Mouse (Mus musculus) cerebellum, postnatal 4 days (tissue): Measurements from ENCODE around the gene Tbx3.
A peak's percentile ranks its signal among the peaks of the same experiment; 100 is the strongest.

Source experiments
- DNase-seq, 2 experiments: peaks; one replicate each; pipeline ENCODE4 v3.0.0; 2022; ENCODE audit warnings: low spot score in 2 of 2, mixed read lengths in 1 of 2

The Tbx3 gene

DNA sequence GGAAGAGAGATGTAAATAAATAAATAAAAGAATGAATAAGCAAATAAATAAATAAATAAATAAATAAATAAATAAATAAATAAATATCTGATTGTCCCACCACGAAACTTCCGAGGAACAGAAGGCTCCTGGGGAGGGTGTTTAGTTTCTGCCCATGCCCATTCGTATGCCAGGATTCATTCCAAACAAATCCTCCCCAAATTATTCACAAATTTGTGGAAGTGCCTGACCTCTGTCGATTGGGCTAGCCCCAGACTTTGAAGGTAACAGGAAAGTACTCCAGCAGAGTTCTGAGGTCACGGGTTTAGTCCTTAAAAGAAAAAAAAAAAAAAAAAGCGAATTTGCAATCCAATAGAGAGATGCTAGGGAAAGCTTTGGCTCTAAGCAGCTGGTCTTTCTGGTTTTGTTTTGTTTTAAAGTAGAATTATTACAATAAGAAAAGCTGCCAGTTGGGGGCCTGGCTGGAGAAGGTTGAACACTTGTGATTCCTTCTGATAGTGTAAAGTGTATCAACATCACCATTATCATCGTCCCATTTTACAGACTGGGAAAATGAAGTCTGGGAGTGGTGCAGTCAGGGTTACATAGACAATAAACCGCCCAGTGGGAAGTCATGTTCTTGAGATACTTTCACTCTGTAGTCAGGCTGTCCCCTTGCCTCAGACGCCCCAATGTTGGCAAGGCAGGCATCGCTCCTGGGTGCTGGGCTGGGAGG, 9.3 kb downstream of the Tbx3 start:
- no peak for DNase-seq

DNA sequence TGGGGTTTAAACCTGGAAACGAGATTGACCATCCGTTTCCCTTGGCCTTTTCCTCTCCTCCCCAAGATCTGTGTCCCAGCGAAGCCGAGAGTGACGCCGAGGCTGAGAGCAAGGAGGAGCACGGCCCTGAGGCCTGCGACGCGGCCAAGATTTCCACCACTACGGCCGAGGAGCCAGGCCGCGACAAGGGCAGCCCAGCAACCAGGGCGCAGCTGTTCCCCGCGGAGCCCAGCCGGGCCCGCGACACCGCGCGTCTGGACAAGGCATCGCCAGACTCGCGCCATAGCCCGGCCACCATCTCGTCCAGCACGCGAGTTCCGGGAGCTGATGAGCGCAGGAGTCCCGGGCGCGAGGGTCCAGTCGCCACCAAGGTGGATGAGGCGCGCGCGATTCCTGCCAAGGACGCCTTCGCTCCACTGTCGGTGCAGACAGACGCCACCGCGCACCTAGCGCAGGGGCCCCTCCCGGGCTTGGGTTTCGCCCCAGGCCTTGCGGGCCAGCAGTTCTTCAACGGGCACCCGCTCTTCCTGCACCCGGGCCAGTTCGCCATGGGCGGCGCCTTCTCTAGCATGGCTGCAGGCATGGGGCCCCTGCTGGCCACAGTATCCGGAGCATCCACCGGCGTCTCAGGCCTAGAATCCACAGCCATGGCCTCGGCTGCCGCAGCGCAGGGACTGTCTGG, 10.0 kb downstream of the Tbx3 start:
- DNase-seq, result no peak

DNA sequence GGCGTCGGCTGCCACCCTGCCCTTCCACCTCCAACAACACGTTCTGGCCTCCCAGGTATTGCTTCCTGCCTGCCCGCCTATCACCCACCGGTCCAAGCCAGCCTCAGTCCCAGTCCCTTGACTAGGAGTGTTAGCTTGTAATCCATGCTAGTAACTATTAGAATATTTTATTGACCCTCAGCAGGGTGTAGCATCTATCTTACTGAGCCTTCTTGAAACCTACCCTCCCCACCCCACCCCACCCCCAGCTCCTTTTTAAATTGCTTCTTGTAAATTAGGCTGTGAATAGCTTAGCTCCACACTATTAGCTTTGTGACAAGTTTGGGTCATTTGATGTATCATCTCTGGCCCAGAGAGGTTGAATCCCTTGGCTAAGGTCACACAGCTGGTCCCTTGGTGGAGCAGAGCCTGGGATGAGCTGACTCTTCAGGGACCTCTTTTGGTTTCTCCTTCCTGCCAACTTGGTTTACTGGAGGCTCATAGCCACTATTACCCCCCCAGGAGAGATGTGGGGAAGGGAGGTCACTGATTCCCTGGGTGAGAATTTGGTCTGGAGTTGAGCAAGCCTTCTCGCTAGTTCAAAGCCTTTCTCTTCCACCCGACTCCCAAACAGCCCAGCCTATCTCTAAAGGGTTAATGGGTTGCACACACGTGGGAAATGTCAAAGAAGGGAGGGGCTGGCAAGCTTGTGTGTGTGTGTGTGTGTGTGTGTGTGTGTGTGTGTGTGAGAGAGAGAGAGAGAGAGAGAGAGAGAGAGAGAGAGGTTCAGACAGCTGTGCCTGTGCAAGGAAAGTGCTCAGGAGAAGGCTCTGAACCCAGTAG, 10.8 kb downstream of the Tbx3 start:
- DNase-seq, result no peak

DNA sequence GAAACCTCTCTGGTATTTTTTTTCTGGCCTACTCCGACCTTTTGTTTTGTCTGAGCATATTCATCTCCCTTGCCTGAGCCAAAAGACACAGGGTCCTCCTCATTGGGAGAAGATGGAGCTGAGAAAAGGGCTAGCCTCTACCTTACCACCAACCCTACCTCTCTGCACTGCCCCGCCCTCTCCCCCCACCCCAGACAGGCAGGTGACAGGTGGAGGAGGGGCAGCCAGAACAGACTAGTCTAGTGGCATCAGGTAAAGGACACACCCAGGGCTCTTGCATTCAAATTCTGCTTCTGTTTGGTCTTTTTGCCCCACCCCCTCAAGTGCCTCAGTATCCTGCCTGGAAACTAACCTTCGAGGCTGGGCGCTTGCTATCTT, 11.4 kb downstream of the Tbx3 start:
- DNase-seq, result no peak

DNA sequence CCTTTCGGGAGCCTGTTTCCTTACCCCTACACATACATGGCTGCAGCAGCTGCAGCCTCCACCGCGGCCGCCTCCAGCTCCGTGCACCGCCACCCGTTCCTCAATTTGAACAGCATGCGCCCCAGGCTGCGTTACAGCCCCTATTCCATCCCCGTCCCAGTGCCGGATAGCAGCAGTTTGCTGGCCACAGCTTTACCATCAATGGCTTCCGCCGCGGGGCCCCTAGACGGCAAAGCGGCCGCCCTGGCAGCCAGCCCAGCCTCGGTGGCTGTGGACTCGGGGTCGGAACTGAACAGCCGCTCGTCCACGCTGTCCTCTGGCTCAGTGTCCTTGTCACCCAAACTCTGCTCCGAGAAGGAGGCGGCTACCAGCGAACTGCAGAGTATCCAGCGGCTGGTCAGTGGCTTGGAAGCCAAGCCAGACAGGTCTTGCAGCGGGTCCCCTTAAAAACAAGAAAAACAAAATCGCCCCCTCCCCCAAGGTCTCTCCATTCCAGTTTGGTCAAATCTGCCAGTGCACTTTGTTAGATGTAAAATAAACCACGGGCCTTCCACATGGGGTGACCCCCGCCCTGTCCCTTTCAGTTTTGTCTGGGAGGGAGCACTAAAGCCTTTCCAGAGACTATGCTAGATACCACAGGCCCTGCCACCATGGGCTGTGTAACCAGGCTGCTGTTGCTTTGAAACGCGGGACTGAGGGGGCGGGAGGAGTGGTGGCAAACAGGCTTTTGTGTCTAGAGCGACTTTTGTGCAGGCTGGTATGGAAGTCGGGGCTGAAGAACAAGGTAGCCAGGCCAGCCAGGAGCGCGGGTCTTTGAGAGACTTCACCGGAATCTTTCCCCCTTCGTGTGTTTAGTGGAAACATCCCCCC, 12.4 kb downstream of the Tbx3 start:
- DNase-seq, result no peak

DNA sequence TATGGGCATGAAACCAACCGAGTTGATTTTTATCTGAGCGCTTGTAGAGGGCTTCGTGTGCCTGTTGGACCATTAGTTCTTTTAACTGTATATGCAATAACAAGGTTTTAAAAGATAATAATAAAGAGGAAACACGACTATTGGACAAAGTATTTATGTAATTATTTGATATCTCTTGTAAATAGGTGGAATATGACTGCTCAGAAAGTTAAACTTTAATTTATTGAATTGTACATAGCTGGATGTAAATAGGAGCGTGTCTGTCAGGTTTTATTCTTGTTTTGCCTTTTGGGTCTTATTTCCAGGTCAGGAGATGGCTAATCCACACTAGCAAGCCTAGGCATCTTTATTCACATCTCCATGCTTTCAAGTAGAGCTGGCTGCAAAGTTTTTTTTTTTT, 13.4 kb downstream of the Tbx3 start:
- DNase-seq, result no peak

DNA sequence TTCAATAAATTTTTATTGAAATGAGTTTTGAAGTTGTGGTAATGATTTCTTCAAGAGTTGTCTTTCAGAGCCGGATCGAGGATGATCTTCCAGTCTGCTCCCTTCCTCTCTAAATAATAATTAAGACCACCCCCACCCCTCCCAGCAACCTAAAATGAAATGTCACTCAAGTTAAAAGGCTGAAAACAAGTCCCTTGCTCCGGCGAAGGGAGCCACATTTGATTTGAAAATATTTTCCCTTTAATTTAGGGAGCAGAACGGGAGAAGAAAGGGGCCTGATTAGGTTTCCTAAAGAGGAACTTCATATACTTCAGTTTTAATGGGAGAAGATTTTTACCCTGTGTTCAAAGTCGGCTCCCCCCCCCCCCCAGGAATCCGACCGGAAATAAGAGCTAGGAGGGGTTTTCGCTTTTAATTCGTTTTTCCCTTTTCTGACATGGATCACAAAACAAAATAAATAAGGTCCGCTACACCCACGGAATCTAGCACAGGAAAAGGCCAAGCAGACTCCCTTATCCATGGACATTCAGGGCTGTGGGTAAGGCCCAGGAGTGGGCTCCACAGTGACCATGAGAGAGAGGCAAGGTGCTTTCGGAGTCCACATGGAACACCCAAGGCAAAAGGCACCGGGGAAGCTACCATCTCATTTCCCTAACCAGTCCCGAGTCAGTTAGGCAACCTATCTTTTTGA, 14.4 kb downstream of the Tbx3 start:
- no peak for DNase-seq

DNA sequence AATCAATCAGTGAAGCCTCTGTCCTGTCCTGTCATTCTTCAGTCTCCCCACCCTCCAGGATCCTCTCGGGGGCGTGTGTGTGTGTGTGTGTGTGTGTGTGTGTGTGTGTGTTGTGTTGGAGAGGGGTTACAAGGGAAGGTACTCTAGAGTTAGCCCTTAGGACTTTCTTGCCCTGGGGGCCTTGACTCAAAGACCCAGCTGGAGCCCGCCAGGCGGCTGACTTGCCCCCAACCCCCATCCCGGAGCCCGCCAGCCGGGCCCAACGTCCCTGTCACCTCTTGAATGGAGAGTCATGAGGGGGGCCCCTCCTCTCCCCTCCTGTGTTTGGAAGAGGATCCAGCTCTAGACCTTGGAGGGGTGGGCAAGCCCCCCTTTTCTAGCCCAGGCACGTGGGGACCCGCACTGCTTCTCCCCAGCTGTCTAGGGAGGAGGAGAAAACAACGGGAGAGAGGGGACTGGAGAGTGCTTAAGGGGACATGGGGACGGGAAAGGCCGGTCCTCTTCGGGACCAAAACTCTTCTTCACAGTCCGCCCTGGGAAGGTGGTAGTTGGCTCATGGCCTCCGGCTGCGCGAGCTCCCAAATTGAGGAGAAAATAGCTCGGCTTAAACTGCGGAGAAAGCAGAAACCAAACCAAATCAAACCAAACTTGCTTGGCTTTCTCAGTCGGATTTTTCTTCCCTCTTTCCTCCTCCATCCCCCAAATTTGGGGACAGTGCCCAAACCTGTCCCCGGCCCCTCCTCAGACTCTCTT, 15.2 kb downstream of the Tbx3 start:
- no peak for DNase-seq

DNA sequence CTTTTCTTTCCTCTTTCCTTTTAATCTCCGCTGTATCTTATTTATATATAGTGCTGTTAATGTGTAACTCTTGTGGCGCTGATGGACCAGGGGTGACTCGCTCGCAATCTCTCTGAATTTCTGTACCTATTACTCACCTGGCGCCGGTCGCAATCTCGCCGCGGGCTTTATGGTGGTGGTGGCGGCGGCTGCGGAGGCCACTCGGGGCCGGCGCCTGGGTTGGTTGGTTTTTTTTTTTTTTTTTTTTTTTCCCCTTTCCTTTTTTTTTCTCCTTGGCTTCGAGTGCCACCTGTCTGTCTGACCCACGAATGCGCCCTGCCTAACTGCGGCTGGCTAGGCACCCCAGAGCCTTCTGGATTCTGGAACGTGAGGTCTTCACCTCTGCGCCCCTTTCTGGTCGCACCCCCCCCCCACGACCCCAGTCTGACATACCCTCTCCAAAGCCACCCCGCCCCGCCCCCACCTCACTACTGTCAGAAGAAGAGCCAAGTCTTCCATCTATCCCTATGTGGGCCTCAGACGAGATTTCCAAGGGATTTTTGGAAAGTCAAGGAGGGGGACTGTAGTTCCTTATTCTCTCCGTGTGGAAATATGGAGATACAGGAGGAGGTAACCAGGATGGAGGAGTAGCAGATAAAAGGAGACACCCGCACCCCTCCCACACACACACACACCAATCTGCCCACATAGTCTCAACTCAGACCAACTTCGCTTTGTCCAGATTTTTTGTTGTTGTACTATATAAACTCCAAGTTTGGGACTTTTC, 15.9 kb downstream of the Tbx3 start:
- DNase-seq, result no peak

DNA sequence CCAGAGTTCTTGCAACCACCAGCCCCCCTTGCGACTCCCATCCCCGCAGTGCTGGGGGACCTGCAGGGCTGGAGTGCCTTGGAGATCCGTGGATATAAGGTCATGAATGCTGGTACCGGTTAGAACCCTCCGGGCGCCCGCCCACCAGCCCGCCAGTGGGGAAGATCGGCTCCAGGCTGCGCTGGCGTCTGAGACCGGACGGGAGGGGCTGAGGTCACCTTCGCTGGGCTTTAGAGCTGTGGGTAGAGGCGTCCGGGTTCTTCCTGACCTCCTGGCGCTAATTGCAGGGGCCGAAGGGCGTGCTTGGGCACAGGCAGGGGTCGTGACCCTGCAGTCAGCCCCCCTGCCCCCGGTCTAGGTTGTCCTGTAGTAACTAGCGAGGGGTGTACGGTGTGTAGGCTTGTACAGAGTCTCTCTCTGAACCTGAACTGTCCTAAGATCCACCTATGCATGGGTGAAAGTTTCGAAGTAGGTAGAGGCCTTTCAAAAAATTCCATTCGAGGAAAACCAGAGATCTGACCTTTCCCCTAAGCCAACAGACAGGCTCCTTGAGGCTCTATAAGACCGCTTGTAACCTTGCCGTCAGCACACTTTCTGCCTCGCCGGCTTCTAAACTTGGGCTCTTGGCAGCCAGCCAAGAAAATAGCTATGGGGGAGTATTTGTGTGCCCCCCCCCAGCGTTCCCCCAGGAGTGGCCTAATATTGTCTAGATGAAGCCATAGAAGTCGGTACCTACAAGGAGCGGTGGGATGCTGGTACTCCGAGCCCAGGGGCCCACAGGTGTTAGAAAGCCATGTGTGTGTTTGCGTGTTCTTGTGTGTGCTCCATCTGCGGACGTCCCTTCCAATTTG, 16.8 kb downstream of the Tbx3 start:
- DNase-seq, result no peak

DNA sequence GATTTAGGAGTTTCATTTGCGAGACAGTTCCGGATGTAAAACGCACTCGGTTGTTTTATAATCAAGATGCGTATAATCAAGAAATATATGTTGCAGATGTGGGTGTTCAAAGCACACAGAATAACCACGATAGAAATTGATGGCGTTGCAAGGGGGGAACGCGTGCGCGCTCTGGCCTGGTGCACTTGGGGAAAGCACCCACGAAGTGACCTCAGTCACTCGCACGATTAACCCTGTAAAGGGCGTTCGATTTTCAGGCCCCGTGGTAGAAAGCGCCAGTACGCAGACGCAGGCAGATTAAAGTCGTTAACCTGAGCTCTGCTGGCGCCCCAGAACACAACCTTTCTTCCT, 17.4 kb downstream of the Tbx3 start:
- no peak for DNase-seq

DNA sequence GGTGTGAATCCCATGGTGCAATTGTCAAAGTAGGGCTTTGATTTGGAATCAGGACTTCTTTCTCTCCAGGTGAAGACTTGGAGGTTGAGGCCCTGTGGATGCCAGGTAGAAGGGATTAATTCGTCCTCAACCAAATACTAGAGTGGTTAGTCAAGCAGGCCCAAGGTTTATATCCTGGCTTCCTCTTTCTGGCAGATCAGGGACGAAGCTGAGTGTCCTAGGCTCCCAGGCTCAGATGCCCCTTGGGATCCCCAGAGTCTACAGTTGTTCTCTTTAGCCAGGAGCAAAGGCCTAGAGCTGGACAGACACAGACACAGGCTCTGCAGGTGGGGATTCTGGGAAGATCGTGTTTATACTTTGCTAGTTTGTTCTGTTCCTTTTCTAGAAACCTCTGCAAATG, 17.8 kb downstream of the Tbx3 start:
- no peak for DNase-seq

DNA sequence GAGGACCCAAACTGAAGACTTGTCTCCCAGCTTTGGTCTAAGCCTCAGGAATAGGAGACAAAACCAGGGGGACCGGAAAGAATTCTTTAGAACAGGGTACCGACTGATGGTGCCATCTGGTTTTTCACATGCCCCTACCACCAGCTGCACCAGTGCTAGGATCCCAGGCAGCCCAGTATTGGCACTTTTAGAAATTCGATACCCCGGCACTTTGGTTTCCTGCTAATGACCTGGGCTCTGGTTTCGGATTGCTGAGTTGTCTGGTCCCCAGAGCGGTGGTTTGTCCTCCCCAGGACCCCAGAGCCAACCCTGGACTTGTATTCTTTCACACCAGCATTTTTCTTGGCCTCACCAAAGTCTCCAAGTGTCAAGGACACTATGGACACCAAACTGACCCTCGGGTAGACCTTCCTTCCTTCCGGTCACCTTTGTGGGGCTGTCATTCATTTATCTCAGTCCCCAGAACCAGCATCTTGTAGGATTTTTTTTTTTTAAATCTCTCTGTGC, 18.5 kb downstream of the Tbx3 start:
- DNase-seq, result no peak

DNA sequence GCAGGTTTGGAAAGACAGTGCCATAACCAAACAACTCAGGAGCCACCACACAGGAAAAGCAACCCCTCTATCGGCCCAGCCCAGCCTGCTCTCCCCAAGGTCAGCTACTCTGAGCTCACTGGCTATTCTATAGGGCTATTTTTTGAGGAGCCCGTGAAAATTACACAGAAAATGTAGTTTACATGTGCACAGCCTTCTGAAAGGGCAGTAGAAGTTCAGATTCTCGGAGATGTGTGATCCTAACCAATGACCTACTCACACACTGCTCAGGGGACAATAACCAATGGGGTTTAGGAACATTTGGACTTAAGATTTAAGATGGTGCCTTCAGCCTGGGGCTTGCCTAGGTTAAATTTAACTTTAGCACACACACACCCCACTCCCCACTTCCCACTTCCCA, 19.0 kb downstream of the Tbx3 start:
- no peak for DNase-seq

DNA sequence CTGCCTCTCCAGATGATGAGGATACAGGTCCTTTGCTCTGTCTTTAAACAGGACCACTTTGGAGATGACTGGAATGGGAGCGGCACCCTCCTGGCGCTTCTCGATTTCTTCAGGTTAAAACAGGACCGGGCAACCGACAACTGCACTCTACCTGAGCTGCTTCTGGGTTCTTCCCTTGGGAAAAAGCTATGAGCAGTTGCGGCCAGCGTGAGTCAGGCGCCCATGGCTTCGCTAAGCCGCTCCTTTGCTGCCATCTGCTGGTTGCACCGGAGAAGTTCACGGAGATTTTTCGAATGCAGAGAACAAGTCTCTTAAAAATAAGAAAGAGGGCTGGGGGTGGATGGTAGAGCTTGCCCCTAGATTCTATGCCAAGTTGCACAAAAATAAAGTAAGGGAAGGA, 20.6 kb downstream of the Tbx3 start:
- peak; percentile 62 to 76 for DNase-seq

DNA sequence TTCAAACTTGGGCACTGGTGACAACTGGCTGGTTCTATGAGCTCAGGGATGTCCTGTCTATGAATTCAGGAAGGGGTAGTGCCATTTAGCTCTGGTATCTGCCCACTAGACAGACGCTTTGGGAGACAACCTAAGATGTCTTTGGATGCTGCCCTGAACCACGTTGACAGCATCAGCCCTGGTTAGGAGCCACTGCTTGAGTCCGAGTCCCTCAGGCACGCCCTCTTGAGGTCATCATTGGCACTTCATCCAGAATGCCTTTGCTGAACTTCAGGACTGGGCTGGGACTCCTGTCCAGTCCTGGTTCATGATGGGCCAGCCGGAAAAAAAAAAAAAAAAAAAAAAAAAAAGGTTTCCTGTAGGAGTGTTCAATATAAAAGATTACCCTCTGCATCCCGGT, 22.0 kb downstream of the Tbx3 start:
- no peak for DNase-seq

DNA sequence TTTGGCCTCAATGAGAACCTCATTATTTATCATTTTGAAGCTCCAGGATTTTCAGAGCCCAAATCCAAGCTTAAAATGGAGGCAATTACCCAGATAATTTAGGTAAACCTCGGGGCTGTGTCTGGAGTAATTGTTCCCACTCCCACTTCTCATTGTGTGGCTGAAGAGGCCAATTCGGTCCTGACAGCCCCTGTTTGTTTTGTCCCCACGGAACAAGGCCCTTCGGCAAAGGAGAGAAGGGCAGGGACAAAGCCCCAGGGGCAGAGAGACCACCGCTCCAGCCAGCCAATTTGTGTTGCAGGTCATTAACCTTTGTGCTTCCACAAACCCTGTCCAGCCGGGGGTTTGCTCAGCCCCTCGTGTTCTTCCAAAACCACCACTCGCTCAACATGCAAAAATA, 24.4 kb downstream of the Tbx3 start:
- no peak for DNase-seq

DNA sequence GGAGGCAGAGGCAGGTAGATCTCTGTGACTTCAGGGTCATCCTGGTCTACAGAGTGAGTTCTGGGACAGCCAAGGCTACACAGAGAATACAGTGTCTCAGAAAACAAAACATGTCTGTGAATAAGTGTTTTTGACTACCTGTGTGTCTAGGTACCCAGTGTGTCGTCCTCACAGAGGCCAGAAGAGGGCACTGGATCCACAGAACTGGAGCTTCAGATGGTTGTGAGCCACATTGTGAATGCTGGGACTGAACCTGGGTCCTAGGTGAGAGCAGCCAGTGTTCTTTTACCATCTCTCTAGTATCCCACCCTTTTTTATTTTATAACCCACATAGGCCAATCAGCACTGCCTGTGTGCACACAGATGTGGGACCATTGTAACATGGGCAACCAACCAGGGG, 32.6 kb downstream of the Tbx3 start:
- DNase-seq, result no peak

DNA sequence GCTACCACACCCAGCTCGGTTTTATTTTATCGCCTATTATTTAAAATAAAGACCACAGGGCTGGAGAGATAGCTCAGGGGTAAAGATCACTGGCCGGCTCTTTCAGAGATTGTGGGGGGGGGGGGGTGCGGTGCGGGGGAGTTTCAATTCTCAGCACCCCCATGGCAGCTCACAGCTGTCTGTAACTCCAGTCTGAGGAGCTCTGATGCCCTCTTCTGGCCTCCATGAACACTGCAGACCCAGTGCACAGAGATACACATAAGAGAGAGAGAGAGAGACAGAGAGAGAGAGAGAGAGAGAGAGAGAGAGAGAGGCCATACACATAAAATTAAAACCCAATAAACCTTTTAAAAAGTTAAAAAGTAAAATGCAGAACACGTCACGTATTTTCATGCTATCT, 34.4 kb downstream of the Tbx3 start:
- no peak for DNase-seq
